Mouse (Mus musculus) liver, embryonic 16.5 days (tissue): ENCODE data around the gene Casd1. TPM values are rescaled to one million over a fixed set of nuclear protein-coding genes. Genes with fewer than 3 reads are reported as not detected.
A peak's percentile ranks its signal among the peaks of the same experiment; 100 is the strongest.

ENCODE experiments used
- ATAC-seq: fragments of 200-750 bp; cut with Nextera tagmentation; 2 replicates; pipeline ENCODE4 v1.8.0; 2017; ENCODE audit warnings: low read depth, mild to moderate bottlenecking, moderate number of reproducible peaks, moderate library complexity
- H3K27ac ChIP-seq: fragments of 300-500 bp; sonication (generic); 2 replicates; pipeline ENCODE4 v1.5.1; 2014; ENCODE audit warnings: mild to moderate bottlenecking, low read length
- H3K27me3 ChIP-seq: fragments of 300-500 bp; sonication (generic); 2 replicates; pipeline ENCODE4 v1.6.1; 2014; ENCODE audit warnings: low read depth, low read length, mixed read lengths; ENCODE audit not compliant: control insufficient read depth, insufficient read depth
- H3K36me3 ChIP-seq: fragments of 300-500 bp; sonication (generic); 2 replicates; pipeline ENCODE4 v1.6.1; 2014; ENCODE audit warnings: mild to moderate bottlenecking; ENCODE audit not compliant: control insufficient read depth, insufficient read depth
- H3K4me1 ChIP-seq: fragments of 300-500 bp; sonication (generic); 2 replicates; pipeline ENCODE4 v1.6.1; 2014; ENCODE audit warnings: low read depth, low read length, mixed read lengths; ENCODE audit not compliant: control insufficient read depth
- H3K4me2 ChIP-seq: fragments of 300-500 bp; sonication (generic); 2 replicates; pipeline ENCODE4 v1.6.1; 2014; ENCODE audit warnings: low read depth, low read length, mixed read lengths
- H3K4me3 ChIP-seq: fragments of 300-500 bp; sonication (generic); 2 replicates; pipeline ENCODE4 v1.5.1; 2014; ENCODE audit warnings: low read depth, mild to moderate bottlenecking, low read length
- H3K9ac ChIP-seq: fragments of 300-500 bp; sonication (generic); 2 replicates; pipeline ENCODE4 v1.6.1; 2014; ENCODE audit warnings: low read depth, low read length
- H3K9me3 ChIP-seq: fragments of 300-500 bp; sonication (generic); replicated peaks from 2 replicates; pipeline ENCODE4 v1.6.1; 2016; ENCODE audit warnings: low read length; ENCODE audit not compliant: control insufficient read depth
- WGBS: fragments of 180-500 bp; shearing (Covaris S2); extraction: QIAGEN DNeasy Blood & Tissue Kit; methylation state at CpG from one replicate; pipeline ENCODE4 v1.1.7; 2014; ENCODE audit not compliant: insufficient replicate concordance; 5-methylcytosine and 5-hydroxymethylcytosine counted together
- polyA plus RNA-seq: library from polyadenylated mRNA; unstranded; fragments of >200 nt; fragmentation: Nextera tagmentation; extraction: Ambion mirVana; gene quantifications from 2 replicates; pipeline ENCODE4 v1.2.1, GENCODE M21; 2015

Casd1 gene
- polyA plus RNA-seq, 1 experiment from 2014 or later = 6.4 TPM

DNA sequence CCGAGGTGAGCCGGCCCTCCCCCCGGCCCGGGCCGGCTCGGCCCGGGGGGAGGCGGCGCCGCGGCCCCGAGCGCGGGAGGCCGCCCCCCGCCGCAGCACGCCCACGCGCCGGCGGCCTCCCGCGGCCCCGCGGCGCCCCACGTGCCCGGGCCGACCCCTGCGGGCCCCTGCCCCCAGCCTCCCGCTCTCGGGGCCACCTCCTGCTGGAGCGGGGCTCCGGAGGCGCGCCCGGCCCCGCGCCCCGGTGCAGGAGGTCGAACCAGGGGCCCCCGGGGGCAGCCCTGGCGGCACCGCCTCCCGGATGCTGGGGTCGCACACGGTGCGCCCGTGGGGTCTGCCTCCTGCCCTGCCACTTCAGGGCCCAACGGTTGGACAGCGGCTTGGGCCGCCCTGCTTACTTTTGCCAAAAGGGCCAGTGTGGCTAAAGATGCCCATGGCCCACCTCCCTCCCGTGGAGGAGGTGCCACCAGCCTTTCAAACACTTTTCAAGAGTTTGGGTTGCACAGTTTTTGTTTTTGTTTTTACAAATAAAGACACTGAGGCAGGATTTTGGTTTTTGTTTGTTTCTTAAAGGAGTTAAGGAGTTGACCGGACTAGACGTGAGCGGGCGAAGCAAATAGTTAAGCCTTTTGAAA, 775 bp downstream of the Casd1 start:
- ATAC-seq = peak; percentile 59
- Histone ChIP-seq H3K27me3 (no peaks in the 10 kb centered on the region), H3K4me3 (peak overlapping the region; percentile 86), H3K36me3 (no peaks in the 10 kb centered on the region), H3K27ac (peak overlapping the region; percentile 80), H3K9ac (peak overlapping the region; percentile 87), H3K9me3 (no peaks in the 10 kb centered on the region), H3K4me2 (peak overlapping the region; percentile 86), H3K4me1 (peaks cover 9% of the 10 kb centered on the region)
- 8% methylated on average over 34 of the region's 58 CpGs for WGBS

DNA sequence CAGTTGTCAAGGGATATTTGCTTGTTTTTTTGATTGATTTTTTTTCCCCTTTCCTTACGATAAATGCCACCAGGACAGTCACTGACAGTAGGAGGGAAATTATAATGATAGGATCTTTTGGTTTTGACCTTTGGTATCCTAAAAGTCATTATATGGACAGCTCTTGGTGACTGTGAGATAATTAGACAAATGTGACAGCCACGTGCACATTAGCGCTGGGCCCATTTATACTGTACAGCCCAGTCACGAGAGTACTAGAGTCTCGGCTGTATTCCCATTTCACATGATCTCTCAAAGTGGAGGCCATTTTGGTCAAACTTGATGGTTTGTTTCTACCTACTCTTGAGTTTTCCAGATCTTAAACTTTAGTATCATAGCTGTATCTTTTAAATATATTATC, 1.4 kb downstream of the Casd1 start:
- H3K27ac ChIP-seq = no peak overlapping the region
- no peaks in the 10 kb centered on the region for H3K36me3 ChIP-seq
- no peak for ATAC-seq
- H3K9ac ChIP-seq = 0 out of 2 replicates have a peak overlapping the region, but pooled peaks have one; percentile 87
- H3K4me3 ChIP-seq = peak overlapping the region; percentile 86
- 45% methylated on average over 5 of the region's 5 CpGs for WGBS
- H3K4me1 ChIP-seq = peaks cover 9% of the 10 kb centered on the region
- H3K9me3 ChIP-seq = no peaks in the 10 kb centered on the region
- H3K4me2 ChIP-seq = peak overlapping the region; percentile 86
- H3K27me3 ChIP-seq = no peaks in the 10 kb centered on the region

DNA sequence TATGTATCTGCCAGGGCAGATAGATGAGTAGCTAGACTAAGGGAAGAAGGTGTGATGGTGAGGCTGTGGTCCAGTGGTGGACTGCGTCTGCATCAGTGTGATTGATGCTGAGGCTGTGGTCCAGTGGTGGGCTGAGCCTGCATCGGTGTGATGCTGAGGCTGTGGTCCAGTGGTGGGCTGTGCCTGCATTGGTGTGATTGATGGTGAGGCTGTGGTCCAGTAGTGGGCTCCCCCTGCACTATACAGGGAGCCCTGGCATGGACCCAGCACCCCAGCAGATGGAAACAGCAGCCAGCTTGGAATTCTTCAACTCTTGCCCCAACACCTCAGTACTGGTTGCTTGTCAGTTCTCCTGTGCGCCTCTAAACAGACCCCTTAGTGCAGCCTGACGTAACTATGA, 5.8 kb downstream of the Casd1 start:
- Histone ChIP-seq H3K9ac (no peak overlapping the region), H3K4me2 (no peak overlapping the region), H3K27ac (no peak overlapping the region), H3K4me1 (peaks cover 4% of the 10 kb centered on the region), H3K36me3 (no peaks in the 10 kb centered on the region), H3K4me3 (no peak overlapping the region), H3K27me3 (no peaks in the 10 kb centered on the region), H3K9me3 (no peaks in the 10 kb centered on the region)
- no peak for ATAC-seq
- WGBS = 83% methylated on average over 4 of the region's 4 CpGs

DNA sequence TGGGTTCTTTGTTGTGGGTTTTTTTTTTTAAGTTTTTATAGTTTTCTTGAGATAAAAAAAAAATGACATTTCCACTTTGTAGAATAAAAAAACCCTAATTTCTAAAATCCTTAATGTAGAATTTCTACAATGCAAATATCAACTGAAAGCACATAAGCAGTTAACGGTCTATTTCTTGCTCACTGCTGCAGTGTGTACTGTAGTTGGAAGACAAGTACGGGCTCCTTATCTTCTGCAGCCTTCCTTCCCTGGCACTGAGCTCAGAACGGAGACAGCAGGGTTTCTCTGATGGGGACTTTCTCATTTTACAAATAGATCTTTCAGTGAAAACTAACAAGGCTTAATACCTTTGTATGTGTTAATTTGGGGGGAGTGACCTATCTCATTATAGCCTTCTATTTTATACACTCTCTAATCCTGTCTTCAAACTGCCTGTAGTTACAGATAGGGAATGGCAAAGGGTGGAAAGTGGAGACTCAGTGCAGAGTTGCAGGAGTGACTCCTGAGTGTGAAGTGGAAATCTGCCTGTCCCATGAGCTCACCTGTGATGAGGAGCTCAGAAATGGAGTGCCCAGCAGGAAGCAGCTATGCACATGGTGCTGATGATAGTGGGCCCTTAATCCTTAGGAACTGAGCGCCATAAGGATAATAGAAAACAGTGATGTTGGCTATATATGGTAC, 9.7 kb downstream of the Casd1 start:
- H3K36me3 ChIP-seq = peaks cover 3% of the 10 kb centered on the region; the same call in 1 of the 2 replicates
- WGBS = 45% methylated on average over 4 of the region's 4 CpGs
- no peak overlapping the region for H3K4me3 ChIP-seq
- H3K9me3 ChIP-seq = no peaks in the 10 kb centered on the region
- H3K27me3 ChIP-seq = no peaks in the 10 kb centered on the region
- H3K4me2 ChIP-seq = no peak overlapping the region
- H3K9ac ChIP-seq = no peak overlapping the region
- H3K4me1 ChIP-seq = no peaks in the 10 kb centered on the region
- 0 out of 2 replicates have a peak, but pooled peaks have one; percentile 37 for ATAC-seq
- no peak overlapping the region for H3K27ac ChIP-seq

DNA sequence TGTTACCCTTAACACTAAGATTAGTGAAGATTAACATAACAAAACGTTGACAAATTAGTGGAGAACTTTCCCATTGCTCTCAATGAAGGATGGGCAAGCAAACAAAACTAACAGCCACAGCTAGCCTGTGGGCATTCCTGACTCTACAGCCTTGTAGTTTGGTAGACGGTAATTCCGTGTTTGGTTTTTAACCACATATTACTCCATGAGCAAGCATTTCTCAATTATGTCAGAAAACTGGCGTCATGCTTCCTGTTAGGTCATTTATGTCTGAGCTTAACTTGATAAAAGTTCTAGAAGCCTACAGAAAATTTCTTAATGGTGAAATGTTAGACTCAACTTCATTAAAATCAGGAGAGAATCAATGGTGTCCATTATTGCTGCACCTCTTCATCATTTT, 11.2 kb downstream of the Casd1 start:
- H3K4me3 ChIP-seq = no peak overlapping the region
- no peak overlapping the region for H3K9ac ChIP-seq
- peaks cover 3% of the 10 kb centered on the region; the same call in 1 of the 2 replicates for H3K36me3 ChIP-seq
- no peak for ATAC-seq
- 55% methylated on average over 4 of the region's 4 CpGs for WGBS
- H3K4me1 ChIP-seq = no peaks in the 10 kb centered on the region
- no peaks in the 10 kb centered on the region for H3K9me3 ChIP-seq
- no peak overlapping the region for H3K27ac ChIP-seq
- H3K4me2 ChIP-seq = no peak overlapping the region
- no peaks in the 10 kb centered on the region for H3K27me3 ChIP-seq

DNA sequence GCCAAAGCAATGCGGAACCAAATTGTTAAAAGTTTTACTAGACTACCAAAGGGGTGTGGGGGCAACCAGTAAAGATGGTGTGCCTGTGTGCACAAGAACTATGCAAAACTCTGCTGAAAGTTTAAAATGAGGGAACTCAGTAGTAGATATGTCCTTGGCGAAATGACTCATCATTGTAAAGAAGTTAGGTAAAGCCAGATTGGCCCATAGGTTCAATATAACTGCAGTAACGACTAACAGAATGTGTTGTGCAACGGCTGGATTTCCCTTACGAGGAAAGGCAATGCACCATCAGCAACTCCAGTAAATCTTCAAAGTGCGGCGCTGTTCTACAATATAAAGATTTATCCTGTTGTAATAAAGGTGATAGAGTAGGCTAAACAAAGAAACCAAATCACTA, 11.8 kb downstream of the Casd1 start:
- no peaks in the 10 kb centered on the region for H3K9me3 ChIP-seq
- no peak for ATAC-seq
- H3K27ac ChIP-seq = no peak overlapping the region
- no peak overlapping the region for H3K9ac ChIP-seq
- no peak overlapping the region for H3K4me3 ChIP-seq
- H3K36me3 ChIP-seq = peaks cover 3% of the 10 kb centered on the region; the same call in 1 of the 2 replicates
- H3K27me3 ChIP-seq = no peaks in the 10 kb centered on the region
- WGBS = 74% methylated on average over 7 of the region's 7 CpGs
- no peaks in the 10 kb centered on the region for H3K4me1 ChIP-seq
- no peak overlapping the region for H3K4me2 ChIP-seq

DNA sequence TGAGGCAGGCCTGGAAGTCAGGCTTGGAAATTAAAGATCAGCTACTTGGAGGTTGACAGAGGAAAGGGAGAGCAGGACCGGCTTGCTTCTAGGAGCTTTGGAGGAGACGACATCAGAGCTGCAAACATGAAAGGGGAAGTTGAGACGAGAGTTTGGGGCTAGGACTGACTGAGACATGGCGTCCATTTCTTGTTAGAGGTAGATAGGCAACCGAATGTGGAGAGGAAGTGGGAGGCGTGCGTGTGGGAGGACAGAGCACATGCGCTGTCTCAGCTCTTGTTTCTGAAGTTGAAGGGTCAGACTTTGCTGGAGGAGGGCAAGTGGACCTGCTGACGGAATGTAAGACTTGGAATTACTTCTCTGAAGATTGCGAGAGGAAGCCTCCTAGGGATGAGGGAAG, 17.3 kb downstream of the Casd1 start:
- no peak for ATAC-seq
- Histone ChIP-seq H3K9me3 (no peaks in the 10 kb centered on the region), H3K36me3 (peaks cover 5% of the 10 kb centered on the region; the same call in 1 of the 2 replicates), H3K9ac (no peak overlapping the region), H3K4me2 (no peak overlapping the region), H3K4me1 (no peaks in the 10 kb centered on the region), H3K27ac (no peak overlapping the region), H3K4me3 (no peak overlapping the region), H3K27me3 (no peaks in the 10 kb centered on the region)
- 49% methylated on average over 10 of the region's 10 CpGs for WGBS

DNA sequence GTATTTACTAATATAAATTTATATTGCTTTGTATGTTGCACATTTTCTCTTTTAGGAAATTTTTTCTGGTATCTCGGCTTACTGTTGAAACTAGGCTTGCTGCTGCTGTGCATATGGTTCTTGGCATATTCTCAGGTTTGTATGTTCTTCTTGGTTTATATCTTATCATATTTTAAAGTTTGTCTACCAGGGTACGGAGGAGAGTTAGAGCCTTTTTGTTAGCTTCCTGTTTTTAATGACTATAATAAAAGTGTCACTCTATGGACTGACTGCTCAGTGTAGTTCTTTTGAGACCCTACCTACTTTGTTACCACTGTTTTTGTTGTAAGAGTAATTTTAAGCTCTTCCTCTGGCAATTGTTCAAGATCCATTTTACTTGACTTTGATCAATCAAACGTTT, 30.8 kb downstream of the Casd1 start:
- H3K4me3 ChIP-seq = no peak overlapping the region
- no peak overlapping the region for H3K27ac ChIP-seq
- no peaks in the 10 kb centered on the region for H3K36me3 ChIP-seq
- H3K27me3 ChIP-seq = no peaks in the 10 kb centered on the region
- H3K4me2 ChIP-seq = no peak overlapping the region
- H3K4me1 ChIP-seq = no peaks in the 10 kb centered on the region
- H3K9ac ChIP-seq = no peak overlapping the region
- WGBS = 62% methylated on average over 3 of the region's 3 CpGs
- ATAC-seq = no peak
- H3K9me3 ChIP-seq = no peaks in the 10 kb centered on the region

DNA sequence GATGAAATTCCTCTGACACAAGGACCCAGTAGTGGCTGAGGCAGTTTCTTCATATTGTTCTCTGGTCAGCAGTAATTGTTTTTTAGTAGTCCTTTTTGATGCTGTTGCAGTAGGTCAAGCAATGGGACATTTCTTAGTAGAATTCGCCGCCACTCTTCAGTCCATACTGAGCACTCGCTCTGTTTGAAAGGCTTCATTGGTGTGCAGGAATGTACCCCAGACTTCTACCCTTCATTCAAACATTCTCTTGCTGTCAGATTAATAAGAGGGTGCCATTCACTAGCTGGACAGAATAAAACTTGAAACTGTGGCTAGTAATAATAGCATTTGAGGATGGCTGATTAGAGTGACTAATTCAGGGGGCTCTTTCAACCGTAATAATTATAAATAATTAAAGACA, 32.5 kb downstream of the Casd1 start:
- no peaks in the 10 kb centered on the region for H3K36me3 ChIP-seq
- H3K4me1 ChIP-seq = no peaks in the 10 kb centered on the region
- ATAC-seq = no peak
- H3K9me3 ChIP-seq = no peaks in the 10 kb centered on the region
- H3K27me3 ChIP-seq = no peaks in the 10 kb centered on the region
- WGBS = 85% methylated on average over 4 of the region's 4 CpGs
- no peak overlapping the region for H3K4me3 ChIP-seq
- no peak overlapping the region for H3K9ac ChIP-seq
- no peak overlapping the region for H3K4me2 ChIP-seq
- no peak overlapping the region for H3K27ac ChIP-seq
